Mouse (Mus musculus): ENCODE results near the gene Abhd4.

DNA sequence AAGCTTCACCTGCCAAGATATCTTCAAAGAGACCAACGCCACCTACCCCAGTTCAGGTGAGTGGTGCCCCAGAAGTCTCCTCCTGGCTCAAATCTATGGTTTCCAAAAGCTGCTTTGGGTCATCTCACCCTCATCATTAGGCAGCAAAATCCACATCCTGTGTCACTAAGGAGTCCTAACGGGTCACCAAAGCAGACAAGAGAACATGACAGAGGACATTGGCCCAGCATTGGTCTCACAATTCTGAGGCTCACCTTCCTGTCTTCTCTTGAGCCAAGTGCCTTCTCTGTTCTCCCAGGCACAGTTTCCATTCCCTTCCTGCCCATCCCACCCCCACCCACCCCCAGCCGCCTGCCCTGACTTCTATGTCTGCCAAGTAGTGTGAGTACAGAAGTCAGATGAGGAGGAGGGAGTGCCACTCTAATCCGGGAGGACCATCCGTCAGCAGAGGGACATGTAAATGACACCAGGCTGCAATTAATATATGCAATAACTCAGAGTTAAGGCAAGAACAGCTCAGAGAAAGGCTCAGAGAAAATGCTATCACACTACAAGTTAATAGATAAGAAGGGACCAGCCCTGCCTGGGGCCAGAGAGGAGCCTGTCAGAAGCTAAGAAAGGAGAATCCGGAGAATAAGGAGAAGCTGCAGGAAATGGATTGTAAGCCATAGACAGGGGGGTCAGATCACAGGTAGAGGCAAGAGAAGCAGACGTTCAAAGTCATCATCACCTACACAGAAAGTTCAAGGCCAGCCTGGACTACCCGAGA, 33.1 kb upstream of the Abhd4 start:
- TF ChIP-seq CTCF (IDR thresholded peaks at IDR 0.05; ENCODE audit: borderline replicate concordance, insufficient read depth, low read length): no peak
- no peak for TF ChIP-seq POLR2A (IDR thresholded peaks at IDR 0.05; ENCODE audit: low read depth, low read length)
